In genomic region chr19:45018351-45018831, GRCm38 (mm10) we compare ENCODE assay signal across 7 mouse cellular contexts. TPM values are rescaled to one million over a fixed set of nuclear protein-coding genes. Genes with fewer than 3 reads are reported as not detected.
DNase-seq lines count a peak whose midpoint lies in the region; ATAC-seq and TF ChIP-seq lines count a peak whose summit lies in the region.

No protein-coding gene starts in this region.

- DNase-seq in 416B (ENCODE audit: low read depth) = peak; percentile 38
- peak; percentile 50 for DNase-seq in Muller cell, postnatal 12 days (ENCODE audit: inconsistent ontology term)
- DNase-seq in forebrain, embryonic 14.5 days (ENCODE audit: low spot score) = peak; percentile 51
- peak; percentile 42 for DNase-seq in lung, postnatal 36 days
- no peak for DNase-seq in layer of hippocampus, postnatal 14 days (ENCODE audit: low spot score in 2 of 2)

- peak overlapping the region; percentile 87 for H3K9ac ChIP-seq in forebrain, embryonic 14.5 days (ENCODE audit: low read length)
- H3K9ac ChIP-seq in intestine, postnatal 0 days (ENCODE audit: low read depth, low read length) = peak overlapping the region; percentile 69

- no peaks in the 10 kb centered on the region for H3K27me3 ChIP-seq in forebrain, embryonic 14.5 days (replicated peaks; ENCODE audit: control insufficient read depth, insufficient read depth, low read length)
- no peaks in the 10 kb centered on the region for H3K27me3 ChIP-seq in intestine, postnatal 0 days (replicated peaks; ENCODE audit: control insufficient read depth, insufficient read depth, low read length)

- 0% methylated on average over 13 of the region's 13 CpGs for WGBS in forebrain, embryonic 14.5 days
- 3% methylated on average over 13 of the region's 13 CpGs for WGBS in intestine, postnatal 0 days

- peaks cover 31% of the 10 kb centered on the region for H3K4me1 ChIP-seq in forebrain, embryonic 14.5 days (ENCODE audit: control insufficient read depth, insufficient read depth, low read length)
- H3K4me1 ChIP-seq in intestine, postnatal 0 days (replicated peaks; ENCODE audit: control insufficient read depth, insufficient read depth, low read length) = peaks cover 9% of the 10 kb centered on the region

- H3K36me3 ChIP-seq in forebrain, embryonic 14.5 days (ENCODE audit: control insufficient read depth, insufficient read depth, low read length) = peaks cover 18% of the 10 kb centered on the region
- peaks cover 14% of the 10 kb centered on the region; the same call in 1 of the 2 replicates for H3K36me3 ChIP-seq in intestine, postnatal 0 days (ENCODE audit: control insufficient read depth, insufficient read depth)

- TF ChIP-seq CTCF in intestine, postnatal 0 days (IDR thresholded peaks at IDR 0.05; ENCODE audit: low read depth) = no peak

- H3K27ac ChIP-seq in forebrain, embryonic 14.5 days (ENCODE audit: low read depth, low read length) = peak overlapping the region; percentile 97
- H3K27ac ChIP-seq in intestine, postnatal 0 days (ENCODE audit: low read depth, low read length) = peak overlapping the region; percentile 92

- H3K9me3 ChIP-seq in forebrain, embryonic 14.5 days (replicated peaks; ENCODE audit: control insufficient read depth, low read length) = no peaks in the 10 kb centered on the region
- H3K9me3 ChIP-seq in intestine, postnatal 0 days (ENCODE audit: control insufficient read depth) = no peaks in the 10 kb centered on the region

- peak; percentile 1; the same call in 1 of the 2 replicates for ATAC-seq in forebrain, embryonic 14.5 days
- ATAC-seq in intestine, postnatal 0 days = no peak
- ATAC-seq in inflammation-experienced regulatory T-cells, adult 6 months = no peak

- H3K4me2 ChIP-seq in forebrain, embryonic 14.5 days (ENCODE audit: low read length) = peak overlapping the region; percentile 89
- peak overlapping the region; percentile 89 for H3K4me2 ChIP-seq in intestine, postnatal 0 days (replicated peaks; ENCODE audit: low read depth)

- H3K4me3 ChIP-seq in forebrain, embryonic 14.5 days (ENCODE audit: low read depth, low read length) = peak overlapping the region; percentile 63
- H3K4me3 ChIP-seq in intestine, postnatal 0 days (ENCODE audit: low read depth, low read length) = peak overlapping the region; percentile 66

RNA-seq across cellular contexts. Expression of gene Lzts2, which starts 4.2 kb away (rescaled TPM):
- polyA plus RNA-seq in forebrain, embryonic 14.5 days (2014; fragmentation: Nextera tagmentation; extraction: Ambion mirVana) = 15.3 and 17.2 TPM in 2 replicates
- polyA plus RNA-seq in intestine, postnatal 0 days (2015; fragmentation: Nextera tagmentation; extraction: Ambion mirVana) = 26.0 and 26.2 TPM in 2 replicates
- polyA plus RNA-seq in inflammation-experienced regulatory T-cells, adult 6 months (2017; shearing (Covaris generic)) = 1 to 10 TPM in 1 of 3 experiments, under 1 TPM in 1, not detected in 1; 0.99 to 1.1 TPM
- 10 to 100 TPM; 24.0 to 24.6 TPM for total RNA-seq in layer of hippocampus, postnatal 14 days (2021)

RNA-seq across cellular contexts. Expression of gene Mrpl43, which starts 12.1 kb away (rescaled TPM):
- polyA plus RNA-seq in forebrain, embryonic 14.5 days (2014; fragmentation: Nextera tagmentation; extraction: Ambion mirVana) = 67.1 and 68.4 TPM in 2 replicates
- 80.1 and 83.0 TPM in 2 replicates for polyA plus RNA-seq in intestine, postnatal 0 days (2015; fragmentation: Nextera tagmentation; extraction: Ambion mirVana)
- 10 to 100 TPM; 51.6 to 65.3 (median 55.9) TPM for polyA plus RNA-seq in inflammation-experienced regulatory T-cells, adult 6 months (2017; shearing (Covaris generic))
- 10 to 100 TPM; 46.2 to 47.5 TPM for total RNA-seq in layer of hippocampus, postnatal 14 days (2021)

RNA-seq across cellular contexts. Expression of gene Twnk, which starts 12.9 kb away (rescaled TPM):
- 10.6 and 11.6 TPM in 2 replicates for polyA plus RNA-seq in forebrain, embryonic 14.5 days (2014; fragmentation: Nextera tagmentation; extraction: Ambion mirVana)
- 7.1 and 7.4 TPM in 2 replicates for polyA plus RNA-seq in intestine, postnatal 0 days (2015; fragmentation: Nextera tagmentation; extraction: Ambion mirVana)
- polyA plus RNA-seq in inflammation-experienced regulatory T-cells, adult 6 months (2017; shearing (Covaris generic)) = 10 to 100 TPM in 1 of 3 experiments, 1 to 10 TPM in 2; 4.7 to 10.7 (median 9.8) TPM
- 10 to 100 TPM; 14.7 to 15.2 TPM for total RNA-seq in layer of hippocampus, postnatal 14 days (2021)

RNA-seq across cellular contexts. Expression of gene Pdzd7, which starts 27.1 kb away (rescaled TPM):
- 1.1 and 1.8 TPM in 2 replicates for polyA plus RNA-seq in forebrain, embryonic 14.5 days (2014; fragmentation: Nextera tagmentation; extraction: Ambion mirVana)
- polyA plus RNA-seq in intestine, postnatal 0 days (2015; fragmentation: Nextera tagmentation; extraction: Ambion mirVana) = 0.22 and 0.37 TPM in 2 replicates
- not detected for polyA plus RNA-seq in inflammation-experienced regulatory T-cells, adult 6 months (2017; shearing (Covaris generic))
- total RNA-seq in layer of hippocampus, postnatal 14 days (2021) = 1 to 10 TPM; 2.1 to 2.3 TPM

RNA-seq across cellular contexts. Expression of gene Sfxn3, which starts 28.9 kb away (rescaled TPM):
- polyA plus RNA-seq in forebrain, embryonic 14.5 days (2014; fragmentation: Nextera tagmentation; extraction: Ambion mirVana) = 54.2 and 56.5 TPM in 2 replicates
- 15.1 and 17.5 TPM in 2 replicates for polyA plus RNA-seq in intestine, postnatal 0 days (2015; fragmentation: Nextera tagmentation; extraction: Ambion mirVana)
- 10 to 100 TPM; 61.5 to 97.7 (median 97.5) TPM for polyA plus RNA-seq in inflammation-experienced regulatory T-cells, adult 6 months (2017; shearing (Covaris generic))
- 100 to 1,000 TPM; 113 to 117 TPM for total RNA-seq in layer of hippocampus, postnatal 14 days (2021)

Comparison
In these comparisons a context has a peak if more than half of its experiments do, and no peak if none do; other contexts are left out.
1. DNase-seq: peak in 416B (single experiment), Muller cell, postnatal 12 days (single experiment), forebrain, embryonic 14.5 days (single experiment) and lung, postnatal 36 days (single experiment); none in layer of hippocampus, postnatal 14 days (0 of 2).